Mouse (Mus musculus): ENCODE results near the gene Ctf1.
A peak's percentile ranks its signal among the peaks of the same experiment; 100 is the strongest.

Gene Ctf1

GRCm38 (mm10) chr7:127744366-127745045, 32.0 kb downstream of the Ctf1 start, which contains the start of gene Fbxl19:
Fbxl19 (plus strand) TSS chr7:127744543.
- peak; percentile 89 for DNase-seq

GRCm38 (mm10) chr7:127745251-127745651, 32.7 kb downstream of the Ctf1 start:
- DNase-seq, result peak; percentile 98

- DNase-seq, result peak; percentile 98
Observed at GRCm38 (mm10) chr7:127745652-127746493, 33.3 kb downstream of the Ctf1 start.

GRCm38 (mm10) chr7:127746494-127747491, 34.3 kb downstream of the Ctf1 start:
- DNase-seq, result peak; percentile 51

GRCm38 (mm10) chr7:127747559-127748234, 35.2 kb downstream of the Ctf1 start:
- no peak for DNase-seq

- DNase-seq, result no peak
Observed at GRCm38 (mm10) chr7:127748235-127748560, 35.7 kb downstream of the Ctf1 start.

GRCm38 (mm10) chr7:127750131-127751127, 37.9 kb downstream of the Ctf1 start:
- DNase-seq, result peak; percentile 45

- DNase-seq, result no peak
Observed at GRCm38 (mm10) chr7:127751619-127752018, 39.1 kb downstream of the Ctf1 start.

GRCm38 (mm10) chr7:127752069-127752468, 39.5 kb downstream of the Ctf1 start:
- no peak for DNase-seq

GRCm38 (mm10) chr7:127753158-127753557, 40.6 kb downstream of the Ctf1 start:
- DNase-seq, result no peak

- DNase-seq, result no peak
Observed at GRCm38 (mm10) chr7:127753741-127754140, 41.2 kb downstream of the Ctf1 start.

GRCm38 (mm10) chr7:127759716-127760115, 47.2 kb downstream of the Ctf1 start:
- DNase-seq, result no peak

- no peak for DNase-seq
Observed at GRCm38 (mm10) chr7:127760478-127760877, 47.9 kb downstream of the Ctf1 start.

GRCm38 (mm10) chr7:127761026-127761425, 48.5 kb downstream of the Ctf1 start:
- peak; percentile 86 for DNase-seq

GRCm38 (mm10) chr7:127763642-127764041, 51.1 kb downstream of the Ctf1 start:
- no peak for DNase-seq

- no peak for DNase-seq
Observed at GRCm38 (mm10) chr7:127765756-127766155, 53.2 kb downstream of the Ctf1 start.

- DNase-seq, result no peak
Observed at GRCm38 (mm10) chr7:127766851-127767609, 54.5 kb downstream of the Ctf1 start.

Measured in lung, postnatal 10 days (tissue).